Mouse (Mus musculus) liver, embryonic 14.5 days (tissue): ENCODE measurements around the gene Gadd45a.

Source experiments
- CTCF ChIP-seq: IDR thresholded peaks from 2 replicates; pipeline ENCODE4 v1.5.1; 2016; ENCODE audit warnings: antibody characterized with exemption, low read depth, control low read depth
- EP300 ChIP-seq: IDR thresholded peaks from 2 replicates; pipeline ENCODE4 v1.6.1; 2016; ENCODE audit warnings: antibody characterized with exemption, low read depth

DNA sequence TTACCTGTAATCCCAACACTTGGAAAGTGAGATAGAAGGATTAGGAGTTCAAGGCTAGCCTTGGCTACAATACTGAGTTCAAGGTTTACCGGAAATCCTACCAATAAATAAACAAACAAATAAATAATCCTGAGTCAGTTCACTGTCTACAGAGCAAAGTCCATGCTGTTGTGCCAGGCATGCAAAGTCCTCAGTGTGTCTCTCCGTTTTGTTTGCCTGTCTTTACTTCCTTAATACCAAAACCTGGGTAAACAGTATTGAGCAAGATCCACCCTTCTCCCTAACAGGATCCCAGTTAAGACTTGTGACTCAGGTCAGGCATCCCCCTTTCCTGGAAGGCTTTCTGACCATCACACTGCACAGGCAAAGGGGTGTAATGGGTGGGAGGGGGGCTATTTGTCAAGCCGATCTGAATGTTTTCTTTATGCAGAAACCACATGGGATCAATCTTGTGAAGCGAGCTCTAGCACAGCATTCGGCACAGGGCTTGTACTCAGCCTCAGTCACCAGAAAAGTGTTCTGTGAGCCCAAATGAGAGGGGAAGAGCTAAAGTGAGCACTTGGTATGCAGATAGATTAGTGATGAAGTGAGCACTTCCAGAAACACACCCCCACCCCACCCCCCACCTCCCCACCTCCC is 7.8 kb downstream of the Gadd45a start:
- TF ChIP-seq CTCF (no peak), EP300 (no peak)
